Mouse (Mus musculus): Measurements from ENCODE around the gene Ccdc85c.

GRCm38 (mm10) chr12:108292419-108292818 is 17.2 kb upstream of the Ccdc85c start:
- no peak for TF ChIP-seq MAFK (IDR thresholded peaks at IDR 0.05; ENCODE audit: insufficient replicate concordance, low read length)
- no peak for TF ChIP-seq MAX (IDR thresholded peaks at IDR 0.05; ENCODE audit: low read length)
- no peak for TF ChIP-seq ELF1 (IDR thresholded peaks at IDR 0.05; ENCODE audit: low read depth, low read length)
- no peak for TF ChIP-seq USF1 (IDR thresholded peaks at IDR 0.05; ENCODE audit: low read depth, low read length)
- TF ChIP-seq CTCF (conservative IDR thresholded peaks at IDR 0.05 in 1 of 2, IDR thresholded peaks at IDR 0.05 in 1 of 2; ENCODE audit: low read depth in 2 of 2, low read length in 2 of 2) = no peak
- no peak for TF ChIP-seq GABPA (IDR thresholded peaks at IDR 0.05; ENCODE audit: insufficient replicate concordance, low read depth, low read length)
- no peak for TF ChIP-seq TBP (conservative IDR thresholded peaks at IDR 0.05; ENCODE audit: low read depth, low read length)
- no peak for TF ChIP-seq MAZ (IDR thresholded peaks at IDR 0.05; ENCODE audit: low read depth, low read length)
- no peak for TF ChIP-seq EP300 (IDR thresholded peaks at IDR 0.05; ENCODE audit: low read length)
- TF ChIP-seq CHD2 (IDR thresholded peaks at IDR 0.05; ENCODE audit: low read length) = peak; percentile 29; the same call in 1 of the 2 replicates

All from CH12.LX (cell line).